14 mouse cellular contexts compared by ENCODE assay signal in the genomic region with DNA sequence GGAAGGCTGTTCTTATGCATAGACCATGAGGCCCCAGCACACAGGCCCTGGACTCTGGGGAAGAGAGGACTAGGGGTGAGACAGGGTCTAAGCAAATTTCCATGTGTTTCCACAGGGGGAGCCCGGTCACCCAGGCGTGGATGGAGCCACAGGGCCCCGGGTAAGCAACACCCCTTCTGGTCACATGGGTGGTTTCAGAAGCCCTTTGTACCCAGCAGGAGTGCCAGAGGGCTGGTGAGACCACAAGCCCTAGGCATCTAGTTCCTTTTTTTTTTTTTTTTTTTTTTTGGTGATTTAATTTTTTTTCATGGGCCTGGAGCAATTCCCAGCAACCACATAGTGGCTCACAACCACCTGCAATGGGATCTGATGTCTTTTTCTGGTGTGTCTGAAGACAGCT. TPM values are rescaled to one million over a fixed set of nuclear protein-coding genes. Genes with fewer than 3 reads are reported as not detected.
A peak's percentile ranks its signal among the peaks of the same experiment; 100 is the strongest.
DNase-seq lines count a peak whose midpoint lies in the region; ATAC-seq and TF ChIP-seq lines count a peak whose summit lies in the region.
"Had no signal": no experiment of that assay in that cellular context is flagged by ENCODE, and none has a peak within 500 bp of the region (broad histone marks: within the 10 kb centered on the region; RNA-seq: fewer than 3 reads in every experiment).

No protein-coding gene starts in this region.

- ATAC-seq in liver, embryonic 14.5 days (ENCODE audit: insufficient read depth) = no peak
- peak; percentile 63; the same call in 1 of the 2 replicates for ATAC-seq in kidney, embryonic 16.5 days (ENCODE audit: low FRiP score, low TSS enrichment)
- 0 out of 2 replicates have a peak, but pooled peaks have one; percentile 27 for ATAC-seq in neutrophil, adult 5-6 weeks (ENCODE audit: extremely low read depth, insufficient number of reproducible peaks, low FRiP score, poor library complexity, severe bottlenecking)
- no peak for ATAC-seq in hindbrain, embryonic 14.5 days (ENCODE audit: low FRiP score)

- H3K9ac ChIP-seq in liver, embryonic 14.5 days (replicated peaks) = no peak overlapping the region
- no peak overlapping the region for H3K9ac ChIP-seq in kidney, embryonic 16.5 days (replicated peaks; ENCODE audit: low read length)
- H3K9ac ChIP-seq in hindbrain, embryonic 14.5 days = no peak overlapping the region

- no peak for DNase-seq in liver, embryonic 14.5 days (ENCODE audit: low read depth in 3 of 3, low spot score in 3 of 3)
- no peak for DNase-seq in liver
- no peak for DNase-seq in embryonic facial prominence, embryonic 10.5 days (ENCODE audit: low spot score)
- no peak for DNase-seq in thymus, postnatal 25 days
- no peak for DNase-seq in hindbrain, embryonic 14.5 days (ENCODE audit: low spot score)
- no peak for DNase-seq in lung, postnatal 36 days
- DNase-seq: left cerebral cortex, postnatal 4 days; lung, postnatal 4 days; thymus, postnatal 14 days had no signal

- no peak overlapping the region for H3K27ac ChIP-seq in liver, embryonic 14.5 days
- H3K27ac ChIP-seq in embryonic facial prominence, embryonic 10.5 days (replicated peaks) = peak overlapping the region; percentile 32; the same call in 1 of the 2 replicates
- no peak overlapping the region for H3K27ac ChIP-seq in kidney, embryonic 16.5 days (ENCODE audit: low read length)
- no peak overlapping the region for H3K27ac ChIP-seq in hindbrain, embryonic 14.5 days
- H3K27ac ChIP-seq: hindbrain, embryonic 10.5 days had no signal

- H3K36me3 ChIP-seq in liver, embryonic 14.5 days (replicated peaks; ENCODE audit: control insufficient read depth, insufficient read depth, low read depth) = no peaks in the 10 kb centered on the region
- H3K36me3 ChIP-seq in embryonic facial prominence, embryonic 10.5 days (replicated peaks) = peaks cover 23% of the 10 kb centered on the region
- H3K36me3 ChIP-seq in kidney, embryonic 16.5 days (ENCODE audit: insufficient read depth, low read length) = no peaks in the 10 kb centered on the region
- no peaks in the 10 kb centered on the region for H3K36me3 ChIP-seq in hindbrain, embryonic 14.5 days (replicated peaks; ENCODE audit: control insufficient read depth, insufficient read depth)

- no peaks in the 10 kb centered on the region for H3K27me3 ChIP-seq in liver, embryonic 14.5 days (ENCODE audit: control insufficient read depth, insufficient read depth, low read length)
- no peaks in the 10 kb centered on the region for H3K27me3 ChIP-seq in embryonic facial prominence, embryonic 10.5 days (replicated peaks; ENCODE audit: low read depth, poor library complexity, severe bottlenecking)
- no peaks in the 10 kb centered on the region for H3K27me3 ChIP-seq in kidney, embryonic 16.5 days (ENCODE audit: insufficient read depth, low read length)
- H3K27me3 ChIP-seq in hindbrain, embryonic 14.5 days (ENCODE audit: control insufficient read depth, insufficient read depth, low read length) = no peaks in the 10 kb centered on the region

- TF ChIP-seq CTCF in liver, embryonic 14.5 days (IDR thresholded peaks at IDR 0.05; ENCODE audit: low read depth) = 0 out of 2 replicates have a peak, but pooled peaks have one; percentile 15

- WGBS in liver, embryonic 14.5 days (ENCODE audit: insufficient replicate concordance) = 13% methylated on average over 3 of the region's 3 CpGs
- 45% methylated on average over 3 of the region's 3 CpGs for WGBS in embryonic facial prominence, embryonic 10.5 days
- WGBS in kidney, embryonic 16.5 days = 30% methylated on average over 3 of the region's 3 CpGs
- WGBS in hindbrain, embryonic 14.5 days = 23% methylated on average over 3 of the region's 3 CpGs

- TF ChIP-seq EP300 in liver, embryonic 14.5 days (IDR thresholded peaks at IDR 0.05; ENCODE audit: low read depth) = no peak

- H3K9me3 ChIP-seq in liver, embryonic 14.5 days (ENCODE audit: control insufficient read depth, low read length) = peaks cover 3% of the 10 kb centered on the region; the same call in 1 of the 2 replicates
- H3K9me3 ChIP-seq in embryonic facial prominence, embryonic 10.5 days = no peaks in the 10 kb centered on the region
- no peaks in the 10 kb centered on the region for H3K9me3 ChIP-seq in kidney, embryonic 16.5 days (ENCODE audit: low read length)
- no peaks in the 10 kb centered on the region for H3K9me3 ChIP-seq in hindbrain, embryonic 14.5 days (ENCODE audit: control insufficient read depth, low read length)

- no peak overlapping the region for H3K4me2 ChIP-seq in liver, embryonic 14.5 days (ENCODE audit: low read depth)
- H3K4me2 ChIP-seq in kidney, embryonic 16.5 days (replicated peaks; ENCODE audit: low read depth, low read length) = no peak overlapping the region
- H3K4me2 ChIP-seq in hindbrain, embryonic 14.5 days (replicated peaks) = no peak overlapping the region

- H3K4me1 ChIP-seq in liver, embryonic 14.5 days (replicated peaks; ENCODE audit: control insufficient read depth in 2 of 2, insufficient read depth in 2 of 2, low read length in 1 of 2) = no peaks in the 10 kb centered on the region
- H3K4me1 ChIP-seq in embryonic facial prominence, embryonic 10.5 days = peaks cover 7% of the 10 kb centered on the region; the same call in 1 of the 2 replicates
- no peaks in the 10 kb centered on the region; the same call in 1 of the 2 replicates for H3K4me1 ChIP-seq in kidney, embryonic 16.5 days (ENCODE audit: insufficient read depth, low read length)
- H3K4me1 ChIP-seq in hindbrain, embryonic 14.5 days (replicated peaks; ENCODE audit: control insufficient read depth, insufficient read depth, low read length) = no peaks in the 10 kb centered on the region

- H3K4me3 ChIP-seq in liver, embryonic 14.5 days (ENCODE audit: insufficient read depth in 1 of 2, low read depth in 2 of 2, low read length in 2 of 2) = no peak overlapping the region
- no peak overlapping the region for H3K4me3 ChIP-seq in embryonic facial prominence, embryonic 10.5 days
- H3K4me3 ChIP-seq in kidney, embryonic 16.5 days (ENCODE audit: low read length) = no peak overlapping the region
- no peak overlapping the region for H3K4me3 ChIP-seq in hindbrain, embryonic 14.5 days (replicated peaks; ENCODE audit: low read length)
- H3K4me3 ChIP-seq: erythroblast, embryonic 14.5 days; hindbrain, embryonic 10.5 days; myocyte had no signal

RNA-seq across cellular contexts. Expression of a gene that starts 19.5 kb away (rescaled TPM):
- polyA plus RNA-seq in liver, embryonic 14.5 days (2012; rRNA removed) = 7.3 and 10.1 TPM in 2 replicates
- 10.7 TPM in 2 replicates for polyA plus RNA-seq in liver, embryonic 14.5 days (2014; fragmentation: Nextera tagmentation; extraction: Ambion mirVana)
- 15.9 and 17.6 TPM in 2 replicates for polyA plus RNA-seq in embryonic facial prominence, embryonic 10.5 days (2016; fragmentation: Nextera tagmentation; extraction: Ambion mirVana)
- 25.0 and 26.2 TPM in 2 replicates for polyA plus RNA-seq in kidney, embryonic 16.5 days (2015; fragmentation: Nextera tagmentation; extraction: Ambion mirVana)
- 21.3 and 23.7 TPM in 2 replicates for total RNA-seq in neutrophil, adult 5-6 weeks (2017)
- polyA plus RNA-seq in hindbrain, embryonic 14.5 days (2014; fragmentation: Nextera tagmentation; extraction: Ambion mirVana) = 7.5 and 9.8 TPM in 2 replicates

RNA-seq across cellular contexts. Expression of a gene that starts 41.6 kb away (rescaled TPM):
- 215 and 260 TPM in 2 replicates for polyA plus RNA-seq in liver, embryonic 14.5 days (2012; rRNA removed)
- polyA plus RNA-seq in liver, embryonic 14.5 days (2014; fragmentation: Nextera tagmentation; extraction: Ambion mirVana) = 220 and 252 TPM in 2 replicates
- 636 and 666 TPM in 2 replicates for polyA plus RNA-seq in embryonic facial prominence, embryonic 10.5 days (2016; fragmentation: Nextera tagmentation; extraction: Ambion mirVana)
- polyA plus RNA-seq in kidney, embryonic 16.5 days (2015; fragmentation: Nextera tagmentation; extraction: Ambion mirVana) = 343 and 374 TPM in 2 replicates
- total RNA-seq in neutrophil, adult 5-6 weeks (2017) = 203 and 213 TPM in 2 replicates
- 399 and 421 TPM in 2 replicates for polyA plus RNA-seq in hindbrain, embryonic 14.5 days (2014; fragmentation: Nextera tagmentation; extraction: Ambion mirVana)

RNA-seq across cellular contexts. Expression of a gene that starts 54.5 kb away (rescaled TPM):
- polyA plus RNA-seq in liver, embryonic 14.5 days (2012; rRNA removed) = 64.1 and 78.3 TPM in 2 replicates
- polyA plus RNA-seq in liver, embryonic 14.5 days (2014; fragmentation: Nextera tagmentation; extraction: Ambion mirVana) = 136 and 144 TPM in 2 replicates
- polyA plus RNA-seq in embryonic facial prominence, embryonic 10.5 days (2016; fragmentation: Nextera tagmentation; extraction: Ambion mirVana) = 260 and 276 TPM in 2 replicates
- 156 and 158 TPM in 2 replicates for polyA plus RNA-seq in kidney, embryonic 16.5 days (2015; fragmentation: Nextera tagmentation; extraction: Ambion mirVana)
- 18.5 and 18.8 TPM in 2 replicates for total RNA-seq in neutrophil, adult 5-6 weeks (2017)
- 103 and 118 TPM in 2 replicates for polyA plus RNA-seq in hindbrain, embryonic 14.5 days (2014; fragmentation: Nextera tagmentation; extraction: Ambion mirVana)

Comparison
In these comparisons a context has a peak if more than half of its experiments do, and no peak if none do; other contexts are left out.
1. ATAC-seq: peak in kidney, embryonic 16.5 days (single experiment) and neutrophil, adult 5-6 weeks (single experiment); none in liver, embryonic 14.5 days (single experiment) and hindbrain, embryonic 14.5 days (single experiment).